In the genomic region with DNA sequence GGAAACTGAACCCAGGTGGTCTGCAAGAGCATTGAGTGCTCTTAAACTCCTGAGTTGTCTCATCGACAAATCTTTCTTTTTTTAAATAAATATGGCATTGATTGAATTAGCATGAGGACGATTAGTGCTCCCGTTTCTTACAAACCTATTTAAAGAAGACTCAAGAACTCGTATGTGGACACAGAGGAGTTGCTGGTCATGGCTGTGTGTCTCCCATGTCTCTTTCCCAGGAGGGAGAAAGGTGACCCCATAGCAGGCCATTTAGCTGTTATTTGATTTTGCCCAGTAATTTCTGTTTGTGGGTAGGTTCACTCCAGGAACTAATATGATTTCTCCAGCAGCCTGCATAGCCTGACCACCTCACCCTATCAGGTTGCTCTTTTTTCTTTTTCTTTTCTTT, we compare ENCODE assay signal across 10 mouse cellular contexts. TPM values are rescaled to one million over a fixed set of nuclear protein-coding genes. Genes with fewer than 3 reads are reported as not detected.
DNase-seq lines count a peak whose midpoint lies in the region; ATAC-seq lines count a peak whose summit lies in the region.
"Had no signal": no experiment of that assay in that cellular context is flagged by ENCODE, and none has a peak within 500 bp of the region (broad histone marks: within the 10 kb centered on the region; RNA-seq: fewer than 3 reads in every experiment).

No protein-coding gene starts in this region.

- peak overlapping the region; percentile 13; the same call in 1 of the 2 replicates for H3K4me3 ChIP-seq in heart, embryonic 15.5 days
- H3K4me3 ChIP-seq in megakaryocyte, embryonic 14.5 days (replicated peaks), result peak overlapping the region; percentile 86
- H3K4me3 ChIP-seq in limb, embryonic 13.5 days, result no peak overlapping the region
- H3K4me3 ChIP-seq in stomach, embryonic 16.5 days (replicated peaks; ENCODE audit: low read length), result peak overlapping the region; percentile 29

- no peak overlapping the region for H3K9ac ChIP-seq in heart, embryonic 15.5 days
- H3K9ac ChIP-seq in limb, embryonic 13.5 days, result no peak overlapping the region
- no peak overlapping the region; the same call in 1 of the 2 replicates for H3K9ac ChIP-seq in stomach, embryonic 16.5 days (ENCODE audit: low read length)

- H3K4me1 ChIP-seq in heart, embryonic 15.5 days (replicated peaks), result peaks cover 3% of the 10 kb centered on the region; the same call in 1 of the 2 replicates
- peaks cover 38% of the 10 kb centered on the region for H3K4me1 ChIP-seq in megakaryocyte, embryonic 14.5 days
- H3K4me1 ChIP-seq in limb, embryonic 13.5 days, result 0 out of 2 replicates have a peak, but pooled peaks cover 7% of the 10 kb centered on the region
- peaks cover 8% of the 10 kb centered on the region for H3K4me1 ChIP-seq in stomach, embryonic 16.5 days (ENCODE audit: control insufficient read depth, insufficient read depth, low read length)

- DNase-seq in heart, adult 11 months, result no peak
- no peak for DNase-seq in layer of hippocampus, adult 9-11 months
- no peak for DNase-seq in adrenal gland, postnatal 10 days
- DNase-seq: cerebellum, postnatal 36 days had no signal

- H3K4me2 ChIP-seq in heart, embryonic 15.5 days, result peak overlapping the region; percentile 45
- H3K4me2 ChIP-seq in limb, embryonic 13.5 days (replicated peaks), result peak overlapping the region; percentile 28
- H3K4me2 ChIP-seq in stomach, embryonic 16.5 days (ENCODE audit: low read depth, low read length), result peak overlapping the region; percentile 50

- H3K9me3 ChIP-seq in heart, embryonic 15.5 days (replicated peaks), result no peaks in the 10 kb centered on the region
- H3K9me3 ChIP-seq in megakaryocyte, embryonic 14.5 days, result peaks cover 5% of the 10 kb centered on the region; the same call in 1 of the 2 replicates
- H3K9me3 ChIP-seq in limb, embryonic 13.5 days, result 0 out of 2 replicates have a peak, but pooled peaks cover 5% of the 10 kb centered on the region
- H3K9me3 ChIP-seq in stomach, embryonic 16.5 days (replicated peaks; ENCODE audit: control insufficient read depth, low read length), result no peaks in the 10 kb centered on the region; the same call in 1 of the 2 replicates
- H3K9me3 ChIP-seq: forebrain, embryonic 10.5 days had no signal

- H3K27ac ChIP-seq in heart, embryonic 15.5 days, result no peak overlapping the region
- no peak overlapping the region for H3K27ac ChIP-seq in limb, embryonic 13.5 days
- H3K27ac ChIP-seq in stomach, embryonic 16.5 days (ENCODE audit: low read length), result no peak overlapping the region

- ATAC-seq in heart, embryonic 15.5 days (replicated peaks; ENCODE audit: insufficient number of reproducible peaks, insufficient read depth, low FRiP score, low read depth), result no peak
- no peak for ATAC-seq in megakaryocyte, adult 5-6 weeks (ENCODE audit: poor library complexity, severe bottlenecking)
- ATAC-seq in limb, embryonic 13.5 days (ENCODE audit: low FRiP score, low read depth), result no peak
- no peak for ATAC-seq in stomach, embryonic 16.5 days (ENCODE audit: insufficient read depth, low FRiP score)

- 81% methylated on average over 4 of the region's 4 CpGs for WGBS in heart, embryonic 15.5 days
- 75% methylated on average over 4 of the region's 4 CpGs for WGBS in limb, embryonic 13.5 days
- 57% methylated on average over 4 of the region's 4 CpGs for whole genome bisulfite sequencing in stomach, embryonic 16.5 days

- H3K27me3 ChIP-seq in heart, embryonic 15.5 days, result no peaks in the 10 kb centered on the region
- no peaks in the 10 kb centered on the region for H3K27me3 ChIP-seq in megakaryocyte, embryonic 14.5 days (replicated peaks)
- H3K27me3 ChIP-seq in limb, embryonic 13.5 days, result no peaks in the 10 kb centered on the region
- H3K27me3 ChIP-seq in stomach, embryonic 16.5 days (ENCODE audit: control insufficient read depth, insufficient read depth, low read length), result no peaks in the 10 kb centered on the region

- H3K36me3 ChIP-seq in heart, embryonic 15.5 days, result no peaks in the 10 kb centered on the region
- peaks cover 23% of the 10 kb centered on the region for H3K36me3 ChIP-seq in megakaryocyte, embryonic 14.5 days (replicated peaks; ENCODE audit: low read length)
- peaks cover 12% of the 10 kb centered on the region for H3K36me3 ChIP-seq in limb, embryonic 13.5 days
- H3K36me3 ChIP-seq in stomach, embryonic 16.5 days (ENCODE audit: control insufficient read depth, insufficient read depth, low read length), result peaks cover 8% of the 10 kb centered on the region; the same call in 1 of the 2 replicates

RNA-seq across cellular contexts. Expression of a gene that starts 1.7 kb away (rescaled TPM):
- polyA plus RNA-seq in heart, embryonic 15.5 days (2015; fragmentation: Nextera tagmentation; extraction: Ambion mirVana), result 18.7 and 23.9 TPM in 2 replicates
- 2.4 TPM in 1 of 2 replicates, not detected in the other for polyA plus RNA-seq in megakaryocyte, embryonic 14.5 days (2012; ENCODE audit: insufficient read depth, low replicate concordance)
- total RNA-seq in megakaryocyte, adult 5-6 weeks (2015), result 179 and 198 TPM in 2 replicates
- 144 and 170 TPM in 2 replicates for total RNA-seq in megakaryocyte, adult 5-6 weeks (2017)
- 28.1 and 28.7 TPM in 2 replicates for polyA plus RNA-seq in limb, embryonic 13.5 days (2015; fragmentation: Nextera tagmentation; extraction: Ambion mirVana)
- 43.9 and 44.2 TPM in 2 replicates for polyA plus RNA-seq in stomach, embryonic 16.5 days (2015; fragmentation: Nextera tagmentation; extraction: Ambion mirVana)
- 10 to 100 TPM; 25.9 to 26.3 TPM for total RNA-seq in adrenal gland, postnatal 10 days (2021)
